Mouse (Mus musculus) liver, postnatal 0 days (tissue): ENCODE results near the gene Ccdc66. TPM values are rescaled to one million over a fixed set of nuclear protein-coding genes. Genes with fewer than 3 reads are reported as not detected.
A peak's percentile ranks its signal among the peaks of the same experiment; 100 is the strongest.

Source experiments
- ATAC-seq: fragments of 200-750 bp; cut with Nextera tagmentation; 2 replicates; pipeline ENCODE4 v1.8.0; 2017; ENCODE audit warnings: mild to moderate bottlenecking, moderate library complexity
- DNase-seq: peaks from one replicate; pipeline ENCODE4 v3.0.0-alpha.2; 2016
- H3K27ac ChIP-seq: fragments of 300-500 bp; sonication (generic); 2 replicates; pipeline ENCODE4 v1.5.1; 2014; ENCODE audit warnings: antibody characterized with exemption, moderate library complexity, mild to moderate bottlenecking, low read depth
- H3K27me3 ChIP-seq: fragments of 300-500 bp; sonication (generic); 2 replicates; pipeline ENCODE4 v1.6.1; 2014; ENCODE audit warnings: low read length, control low read depth, mixed read lengths; ENCODE audit not compliant: insufficient read depth
- H3K36me3 ChIP-seq: fragments of 300-500 bp; sonication (generic); replicated peaks from 2 replicates; pipeline ENCODE4 v1.6.1; 2014; ENCODE audit warnings: mild to moderate bottlenecking, control low read depth, low read length, moderate library complexity, mixed read lengths; ENCODE audit not compliant: insufficient read depth
- H3K4me1 ChIP-seq: fragments of 300-500 bp; sonication (generic); 2 replicates; pipeline ENCODE4 v1.6.1; 2014; ENCODE audit warnings: antibody characterized with exemption, mild to moderate bottlenecking, control low read depth; ENCODE audit not compliant: insufficient read depth
- H3K4me2 ChIP-seq: fragments of 300-500 bp; sonication (generic); 2 replicates; pipeline ENCODE4 v1.6.1; 2014; ENCODE audit warnings: low read depth, mild to moderate bottlenecking, low read length, moderate library complexity, mixed read lengths
- H3K4me3 ChIP-seq: fragments of 300-500 bp; sonication (generic); 2 replicates; pipeline ENCODE4 v1.5.1; 2014; ENCODE audit warnings: low read depth, low read length
- H3K9ac ChIP-seq: fragments of 300-500 bp; sonication (generic); replicated peaks from 2 replicates; pipeline ENCODE4 v1.6.1; 2014; ENCODE audit warnings: mild to moderate bottlenecking, moderate library complexity
- H3K9me3 ChIP-seq: fragments of 300-500 bp; sonication (generic); 2 replicates; pipeline ENCODE4 v1.6.1; 2016; ENCODE audit warnings: mild to moderate bottlenecking, control low read depth, low read length, mixed read lengths
- CTCF ChIP-seq: sonication (generic); IDR thresholded peaks from 2 replicates; pipeline ENCODE4 v1.5.1; 2016; ENCODE audit warnings: antibody characterized with exemption, low read depth
- EP300 ChIP-seq: IDR thresholded peaks from 2 replicates; pipeline ENCODE4 v1.6.1; 2016; ENCODE audit warnings: antibody characterized with exemption, low read depth, mild to moderate bottlenecking
- WGBS: fragments of 180-500 bp; shearing (Covaris S2); extraction: QIAGEN DNeasy Blood & Tissue Kit; methylation state at CpG from one replicate; pipeline ENCODE4 v1.1.7; 2014; ENCODE audit not compliant: insufficient replicate concordance; 5-methylcytosine and 5-hydroxymethylcytosine counted together
- polyA plus RNA-seq: library from polyadenylated mRNA; unstranded; fragments of >200 nt; fragmentation: Nextera tagmentation; extraction: Ambion mirVana; gene quantifications from 2 replicates; pipeline ENCODE4 v1.2.1, GENCODE M21; 2015

The Ccdc66 gene
- polyA plus RNA-seq, 1 experiment from 2014 or later = 1.3 TPM

DNA sequence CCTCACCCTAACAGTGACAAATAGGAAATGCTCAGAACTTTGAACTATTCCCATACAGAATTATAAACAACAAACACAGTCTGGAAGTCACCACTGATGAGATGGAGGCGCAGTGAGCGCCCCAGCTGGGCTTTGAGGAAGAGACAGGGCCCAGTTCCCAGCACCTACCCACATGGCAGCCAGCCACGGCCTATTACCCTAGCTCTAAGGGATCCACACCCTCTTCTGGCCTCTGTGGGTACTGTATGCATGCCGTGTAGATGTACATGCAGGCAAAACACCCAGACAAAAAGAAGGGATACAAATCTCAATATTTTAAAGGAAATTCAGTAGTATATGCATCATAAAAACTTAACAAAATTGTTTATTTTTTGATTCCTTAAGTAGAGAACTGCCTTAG lies 14.7 kb downstream of the Ccdc66 start:
- H3K9me3 ChIP-seq = no peaks in the 10 kb centered on the region
- no peak overlapping the region for H3K9ac ChIP-seq
- H3K4me1 ChIP-seq = no peaks in the 10 kb centered on the region
- H3K36me3 ChIP-seq = peaks cover 26% of the 10 kb centered on the region
- ATAC-seq = no peak
- no peak overlapping the region for H3K4me3 ChIP-seq
- DNase-seq = no peak
- no peaks in the 10 kb centered on the region for H3K27me3 ChIP-seq
- 91% methylated on average over 4 of the region's 4 CpGs for WGBS
- H3K4me2 ChIP-seq = no peak overlapping the region
- H3K27ac ChIP-seq = no peak overlapping the region
- TF ChIP-seq CTCF (no peak; the same call in 1 of the 2 replicates), EP300 (no peak)

GRCm38 (mm10) chr14:27491399-27491798 lies 16.9 kb downstream of the Ccdc66 start:
- WGBS = 77% methylated on average over 5 of the region's 5 CpGs
- no peaks in the 10 kb centered on the region for H3K9me3 ChIP-seq
- H3K4me3 ChIP-seq = no peak overlapping the region
- H3K9ac ChIP-seq = no peak overlapping the region
- DNase-seq = no peak
- no peak overlapping the region for H3K27ac ChIP-seq
- H3K36me3 ChIP-seq = peaks cover 33% of the 10 kb centered on the region
- H3K27me3 ChIP-seq = no peaks in the 10 kb centered on the region
- H3K4me2 ChIP-seq = no peak overlapping the region
- no peak for ATAC-seq
- no peaks in the 10 kb centered on the region for H3K4me1 ChIP-seq
- TF ChIP-seq EP300 (no peak), CTCF (no peak)

DNA sequence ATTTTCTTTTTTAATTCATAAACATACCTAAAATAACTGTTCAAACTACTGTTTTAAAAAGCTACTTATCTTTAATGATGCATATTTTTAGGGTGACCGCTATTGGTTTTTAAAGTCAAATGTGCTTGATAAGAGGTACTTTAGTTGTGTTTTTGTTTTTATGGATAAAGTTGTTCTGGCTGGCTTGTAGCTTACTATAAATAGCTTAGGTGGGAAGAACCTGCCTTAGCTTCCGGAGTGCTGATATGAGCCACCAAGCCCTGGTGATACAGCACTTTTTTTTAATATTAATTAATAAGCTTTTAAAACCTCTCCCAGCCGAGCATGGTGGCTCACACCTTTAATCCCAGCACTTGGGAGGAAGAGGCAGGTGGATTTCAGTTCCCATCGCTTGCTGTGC lies 61.3 kb downstream of the Ccdc66 start:
- Histone ChIP-seq H3K9me3 (no peaks in the 10 kb centered on the region), H3K4me2 (no peak overlapping the region), H3K4me1 (no peaks in the 10 kb centered on the region), H3K36me3 (peaks cover 47% of the 10 kb centered on the region), H3K27me3 (no peaks in the 10 kb centered on the region), H3K9ac (no peak overlapping the region), H3K27ac (no peak overlapping the region), H3K4me3 (no peak overlapping the region)
- 79% methylated on average over 4 of the region's 4 CpGs for WGBS
- TF ChIP-seq EP300 (no peak), CTCF (no peak)
- DNase-seq (no peak), ATAC-seq (no peak)

DNA sequence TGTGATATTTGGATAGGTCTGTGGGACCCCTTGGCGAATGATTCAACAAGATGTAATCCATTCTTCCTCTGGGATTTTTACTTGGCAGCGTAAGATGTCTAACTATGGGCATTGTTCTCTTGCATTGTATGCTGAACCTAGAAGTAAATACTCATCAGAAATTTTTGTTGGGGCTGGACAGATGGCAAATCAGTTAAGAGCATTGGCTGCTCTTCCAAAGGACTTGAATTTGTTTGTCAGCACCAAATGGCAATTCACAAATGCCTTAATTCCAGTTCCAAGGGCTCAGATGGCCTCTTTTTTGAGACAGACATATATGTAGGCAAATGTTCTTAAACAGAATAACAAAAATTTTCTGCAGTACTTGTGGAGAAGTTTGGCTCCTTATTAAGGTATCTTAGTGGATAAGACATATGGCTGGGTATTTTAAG lies 63.4 kb downstream of the Ccdc66 start:
- Histone ChIP-seq H3K9ac (no peak overlapping the region), H3K27ac (no peak overlapping the region), H3K4me3 (no peak overlapping the region), H3K4me1 (no peaks in the 10 kb centered on the region), H3K36me3 (peaks cover 54% of the 10 kb centered on the region), H3K27me3 (no peaks in the 10 kb centered on the region), H3K9me3 (no peaks in the 10 kb centered on the region), H3K4me2 (no peak overlapping the region)
- TF ChIP-seq EP300 (no peak), CTCF (no peak)
- WGBS = 96% methylated on average over 2 of the region's 2 CpGs
- DNase-seq (no peak), ATAC-seq (no peak)

DNA sequence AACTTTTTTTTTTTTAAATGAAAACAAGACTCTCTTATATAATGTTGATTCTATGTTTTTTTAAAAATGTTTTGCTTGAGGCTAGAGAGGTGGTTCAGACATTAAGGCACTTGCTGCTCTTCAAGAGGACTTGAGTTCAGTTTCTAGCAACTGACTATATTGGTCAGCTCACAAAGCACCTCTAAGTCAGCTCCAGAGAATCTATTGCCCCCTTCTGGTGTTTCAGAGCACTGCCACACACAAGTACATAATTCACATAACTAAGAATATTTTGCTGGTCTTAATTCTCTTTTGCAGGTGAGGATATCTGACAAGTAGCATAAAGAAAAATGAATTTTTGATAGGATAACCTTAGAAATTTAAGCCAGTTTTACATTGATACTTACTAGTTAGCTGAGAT lies 67.3 kb downstream of the Ccdc66 start:
- DNase-seq (no peak), ATAC-seq (no peak)
- H3K27me3 ChIP-seq = no peaks in the 10 kb centered on the region
- no peak overlapping the region for H3K27ac ChIP-seq
- H3K36me3 ChIP-seq = peaks cover 38% of the 10 kb centered on the region
- H3K4me3 ChIP-seq = no peak overlapping the region
- no peak for TF ChIP-seq EP300
- TF ChIP-seq CTCF = peak; percentile 47
- H3K9me3 ChIP-seq = no peaks in the 10 kb centered on the region
- H3K4me1 ChIP-seq = no peaks in the 10 kb centered on the region
- H3K9ac ChIP-seq = no peak overlapping the region
- no peak overlapping the region for H3K4me2 ChIP-seq

- H3K9me3 ChIP-seq = no peaks in the 10 kb centered on the region
- ATAC-seq = peak; percentile 29; the same call in 1 of the 2 replicates
- 79% methylated on average over 3 of the region's 3 CpGs for WGBS
- no peak for DNase-seq
- H3K36me3 ChIP-seq = peaks cover 10% of the 10 kb centered on the region
- H3K27me3 ChIP-seq = no peaks in the 10 kb centered on the region
- 0 out of 2 replicates have a peak, but pooled peaks cover 3% of the 10 kb centered on the region for H3K4me1 ChIP-seq
- H3K9ac ChIP-seq = no peak overlapping the region
- no peak overlapping the region for H3K4me3 ChIP-seq
- no peak overlapping the region for H3K4me2 ChIP-seq
- TF ChIP-seq CTCF (no peak), EP300 (no peak)
- H3K27ac ChIP-seq = no peak overlapping the region
These were observed 71.4 kb downstream of the Ccdc66 start for GRCm38 (mm10) chr14:27436826-27437225.

- Histone ChIP-seq H3K27me3 (no peaks in the 10 kb centered on the region), H3K9me3 (no peaks in the 10 kb centered on the region), H3K4me1 (peaks cover 3% of the 10 kb centered on the region; the same call in 1 of the 2 replicates), H3K27ac (no peak overlapping the region), H3K4me3 (no peak overlapping the region), H3K9ac (no peak overlapping the region), H3K36me3 (peaks cover 11% of the 10 kb centered on the region), H3K4me2 (no peak overlapping the region)
- 90% methylated on average over 1 of the region's 1 CpGs for WGBS
- no peak for ATAC-seq
- no peak for TF ChIP-seq EP300
- TF ChIP-seq CTCF = no peak
- DNase-seq = no peak
These were observed 72.1 kb downstream of the Ccdc66 start for GRCm38 (mm10) chr14:27436116-27436515.
